Mouse (Mus musculus) ES-Bruce4 (cell line): ENCODE measurements around the gene Las1l.

ENCODE experiments used
- CTCF ChIP-seq: IDR thresholded peaks from one replicate; pipeline ENCODE4 v1.8.1; 2011; ENCODE audit warnings: low read depth, low read length
- EP300 ChIP-seq: IDR thresholded peaks from 2 replicates; pipeline ENCODE4 v1.6.1; 2011; ENCODE audit warnings: low read depth, low read length; ENCODE audit not compliant: insufficient read depth

GRCm38 (mm10) chrX:95963366-95963765 is 6.6 kb upstream of the Las1l start:
- TF ChIP-seq CTCF (no peak), EP300 (no peak)
